Mouse (Mus musculus): ENCODE data around the gene Ano2. TPM values are rescaled to one million over a fixed set of nuclear protein-coding genes. Genes with fewer than 3 reads are reported as not detected.
A peak's percentile ranks its signal among the peaks of the same experiment; 100 is the strongest.

The Ano2 gene
- polyA plus RNA-seq, 1 experiment from 2014 or later, result 0.30 TPM

DNA sequence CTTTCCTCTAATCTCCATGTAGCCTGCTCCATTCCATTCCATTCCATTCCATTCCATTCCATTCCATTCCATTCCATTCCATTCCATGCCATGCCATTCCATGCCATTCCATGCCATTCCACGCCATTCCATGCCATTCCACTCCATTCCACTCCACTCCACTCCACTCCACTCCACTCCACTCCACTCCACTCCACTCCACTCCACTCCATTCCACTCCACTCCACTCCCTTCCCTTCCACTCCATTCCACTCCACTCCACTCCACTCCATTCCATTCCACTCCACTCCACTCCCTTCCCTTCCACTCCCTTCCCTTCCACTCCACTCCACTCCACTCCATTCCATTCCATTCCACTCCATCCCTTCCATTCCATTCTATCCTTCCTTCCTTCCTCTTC lies 186.7 kb downstream of the Ano2 start:
- Histone ChIP-seq H3K27ac (ENCODE audit: low read length) (no peak overlapping the region), H3K4me3 (ENCODE audit: low read length) (no peak overlapping the region), H3K4me1 (ENCODE audit: insufficient read depth, low read length) (no peaks in the 10 kb centered on the region), H3K9ac (replicated peaks; ENCODE audit: low read length) (no peak overlapping the region), H3K9me3 (ENCODE audit: low read length) (no peaks in the 10 kb centered on the region), H3K4me2 (replicated peaks; ENCODE audit: low read depth, low read length) (no peak overlapping the region), H3K27me3 (ENCODE audit: insufficient read depth, low read length) (no peaks in the 10 kb centered on the region), H3K36me3 (ENCODE audit: insufficient read depth, low read length) (no peaks in the 10 kb centered on the region)
- WGBS, result 83% methylated on average over 1 of the region's 1 CpGs
- ATAC-seq (ENCODE audit: low FRiP score, low TSS enrichment), result no peak

DNA sequence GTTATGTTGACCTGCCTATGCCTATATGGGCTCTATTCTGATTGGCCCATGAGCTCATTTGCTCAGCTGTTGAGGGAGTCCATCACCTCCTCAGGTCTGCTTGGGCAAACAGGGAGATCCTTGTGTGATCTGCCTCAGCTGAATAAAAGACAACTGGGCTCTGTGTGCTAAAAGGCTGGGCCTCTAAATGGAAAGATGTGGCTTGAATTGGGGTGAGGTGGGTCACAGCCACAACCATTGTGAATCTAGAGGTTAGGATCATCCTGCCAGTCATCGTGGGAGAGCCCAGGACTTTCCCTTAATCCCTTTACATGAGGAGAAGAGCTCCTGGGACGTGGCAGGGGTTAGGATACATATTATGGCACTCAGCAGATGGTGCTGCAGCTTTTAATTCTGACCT lies 188.5 kb downstream of the Ano2 start:
- no peaks in the 10 kb centered on the region for H3K9me3 ChIP-seq (ENCODE audit: low read length)
- H3K9ac ChIP-seq (replicated peaks; ENCODE audit: low read length), result no peak overlapping the region
- no peaks in the 10 kb centered on the region for H3K36me3 ChIP-seq (ENCODE audit: insufficient read depth, low read length)
- H3K4me1 ChIP-seq (ENCODE audit: insufficient read depth, low read length), result no peaks in the 10 kb centered on the region
- H3K4me3 ChIP-seq (ENCODE audit: low read length), result no peak overlapping the region
- no peaks in the 10 kb centered on the region for H3K27me3 ChIP-seq (ENCODE audit: insufficient read depth, low read length)
- no peak for ATAC-seq (ENCODE audit: low FRiP score, low TSS enrichment)
- WGBS, result 82% methylated on average over 2 of the region's 2 CpGs
- no peak overlapping the region for H3K27ac ChIP-seq (ENCODE audit: low read length)
- H3K4me2 ChIP-seq (replicated peaks; ENCODE audit: low read depth, low read length), result no peak overlapping the region

DNA sequence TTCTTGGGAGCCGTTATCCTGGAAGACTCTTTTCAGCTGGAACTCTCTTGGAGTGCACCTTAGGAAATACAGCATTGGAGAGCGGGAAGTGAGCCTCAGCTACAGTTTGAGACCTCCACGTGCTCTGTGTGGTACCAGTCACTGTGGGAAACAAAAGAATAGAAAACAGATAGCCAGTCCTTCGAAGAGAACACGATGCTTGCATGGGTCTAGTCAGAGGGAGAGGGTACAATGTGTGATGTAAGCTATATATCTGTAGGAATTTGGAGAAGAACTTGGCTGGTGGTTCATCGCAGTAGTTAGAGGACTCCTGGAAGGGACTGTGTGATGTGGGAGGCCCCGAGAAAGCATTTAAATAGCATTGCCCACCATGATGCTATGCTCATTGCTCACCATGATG lies 189.1 kb downstream of the Ano2 start:
- Histone ChIP-seq H3K4me3 (ENCODE audit: low read length) (no peak overlapping the region), H3K9me3 (ENCODE audit: low read length) (no peaks in the 10 kb centered on the region), H3K9ac (replicated peaks; ENCODE audit: low read length) (no peak overlapping the region), H3K4me2 (replicated peaks; ENCODE audit: low read depth, low read length) (no peak overlapping the region), H3K27ac (ENCODE audit: low read length) (no peak overlapping the region), H3K4me1 (ENCODE audit: insufficient read depth, low read length) (no peaks in the 10 kb centered on the region), H3K27me3 (ENCODE audit: insufficient read depth, low read length) (no peaks in the 10 kb centered on the region), H3K36me3 (ENCODE audit: insufficient read depth, low read length) (no peaks in the 10 kb centered on the region)
- WGBS, result 87% methylated on average over 7 of the region's 7 CpGs
- no peak for ATAC-seq (ENCODE audit: low FRiP score, low TSS enrichment)

DNA sequence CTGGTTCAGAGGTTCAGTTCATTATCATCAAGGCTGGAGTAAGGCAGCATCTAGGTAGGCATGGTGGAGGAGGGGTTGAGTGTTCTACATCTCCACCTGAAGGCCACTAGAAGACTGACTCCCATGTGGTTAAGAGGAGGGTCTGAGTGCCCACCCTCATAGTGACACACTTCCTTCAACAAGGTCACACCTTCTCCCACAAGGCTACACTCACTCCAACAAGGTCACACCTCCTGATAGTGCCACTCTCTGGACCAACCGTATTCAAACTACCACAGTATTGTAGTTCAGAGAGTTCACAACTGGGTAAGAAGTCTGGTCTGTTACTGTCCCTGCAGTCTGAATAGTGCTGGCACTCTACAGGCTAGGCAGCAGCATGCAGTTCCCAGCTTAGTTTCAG lies 198.4 kb downstream of the Ano2 start:
- Histone ChIP-seq H3K4me2 (replicated peaks; ENCODE audit: low read depth, low read length) (no peak overlapping the region), H3K27ac (ENCODE audit: low read length) (no peak overlapping the region), H3K9me3 (ENCODE audit: low read length) (no peaks in the 10 kb centered on the region; the same call in 1 of the 2 replicates), H3K27me3 (ENCODE audit: insufficient read depth, low read length) (no peaks in the 10 kb centered on the region), H3K4me3 (ENCODE audit: low read length) (no peak overlapping the region), H3K36me3 (ENCODE audit: insufficient read depth, low read length) (no peaks in the 10 kb centered on the region), H3K9ac (replicated peaks; ENCODE audit: low read length) (no peak overlapping the region), H3K4me1 (ENCODE audit: insufficient read depth, low read length) (no peaks in the 10 kb centered on the region)
- no peak for ATAC-seq (ENCODE audit: low FRiP score, low TSS enrichment)
- WGBS, result 95% methylated on average over 1 of the region's 1 CpGs

DNA sequence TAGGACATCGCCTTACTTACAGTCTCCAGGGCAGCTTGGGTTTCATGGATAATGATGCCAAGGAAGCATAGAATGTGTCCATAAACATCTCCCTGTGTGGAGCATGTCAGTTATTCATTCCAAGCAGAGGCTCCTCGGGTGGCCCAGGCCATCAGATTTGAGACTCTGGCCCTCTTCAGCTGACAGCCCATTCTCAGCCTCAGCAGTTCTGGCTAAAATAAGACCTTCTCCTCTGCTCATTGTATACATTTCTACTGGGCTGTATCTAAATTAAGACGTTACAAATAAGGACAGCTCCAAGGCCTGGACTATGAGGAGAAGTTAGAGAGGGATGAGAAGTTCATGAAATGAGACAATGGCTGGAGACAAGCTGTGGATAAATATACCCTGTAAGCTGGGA lies 204.1 kb downstream of the Ano2 start:
- Histone ChIP-seq H3K27ac (ENCODE audit: low read length) (no peak overlapping the region), H3K9ac (replicated peaks; ENCODE audit: low read length) (no peak overlapping the region), H3K36me3 (ENCODE audit: insufficient read depth, low read length) (no peaks in the 10 kb centered on the region), H3K4me1 (ENCODE audit: insufficient read depth, low read length) (no peaks in the 10 kb centered on the region), H3K4me2 (replicated peaks; ENCODE audit: low read depth, low read length) (no peak overlapping the region), H3K4me3 (ENCODE audit: low read length) (no peak overlapping the region), H3K9me3 (ENCODE audit: low read length) (no peaks in the 10 kb centered on the region), H3K27me3 (ENCODE audit: insufficient read depth, low read length) (no peaks in the 10 kb centered on the region)
- 74% methylated on average over 3 of the region's 3 CpGs for WGBS
- ATAC-seq (ENCODE audit: low FRiP score, low TSS enrichment), result no peak

DNA sequence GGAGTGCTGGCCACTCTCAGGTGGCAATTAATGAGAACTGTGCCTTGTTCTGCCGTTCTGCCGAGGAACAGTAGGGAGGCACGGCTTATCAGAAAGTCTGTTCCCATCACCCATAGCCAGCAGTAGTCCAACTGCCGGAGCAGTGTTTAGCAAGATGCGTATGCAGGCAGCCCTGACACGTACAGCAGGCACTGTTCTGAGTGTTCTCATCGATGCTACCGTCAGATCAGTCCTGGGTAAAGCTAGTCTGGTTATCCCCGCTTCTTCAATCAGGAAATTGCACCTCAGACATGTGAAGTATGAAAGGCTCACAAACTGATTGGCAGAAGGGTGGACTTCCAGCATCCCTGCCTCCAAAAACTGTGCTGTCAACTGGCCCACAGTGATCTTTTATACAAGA lies 224.2 kb downstream of the Ano2 start:
- Histone ChIP-seq H3K4me2 (replicated peaks; ENCODE audit: low read depth, low read length) (no peak overlapping the region), H3K4me3 (ENCODE audit: low read length) (no peak overlapping the region), H3K27ac (ENCODE audit: low read length) (no peak overlapping the region), H3K36me3 (ENCODE audit: insufficient read depth, low read length) (no peaks in the 10 kb centered on the region), H3K9ac (replicated peaks; ENCODE audit: low read length) (no peak overlapping the region), H3K27me3 (ENCODE audit: insufficient read depth, low read length) (no peaks in the 10 kb centered on the region), H3K4me1 (ENCODE audit: insufficient read depth, low read length) (no peaks in the 10 kb centered on the region), H3K9me3 (ENCODE audit: low read length) (no peaks in the 10 kb centered on the region)
- 76% methylated on average over 9 of the region's 9 CpGs for WGBS
- ATAC-seq (ENCODE audit: low FRiP score, low TSS enrichment), result no peak

DNA sequence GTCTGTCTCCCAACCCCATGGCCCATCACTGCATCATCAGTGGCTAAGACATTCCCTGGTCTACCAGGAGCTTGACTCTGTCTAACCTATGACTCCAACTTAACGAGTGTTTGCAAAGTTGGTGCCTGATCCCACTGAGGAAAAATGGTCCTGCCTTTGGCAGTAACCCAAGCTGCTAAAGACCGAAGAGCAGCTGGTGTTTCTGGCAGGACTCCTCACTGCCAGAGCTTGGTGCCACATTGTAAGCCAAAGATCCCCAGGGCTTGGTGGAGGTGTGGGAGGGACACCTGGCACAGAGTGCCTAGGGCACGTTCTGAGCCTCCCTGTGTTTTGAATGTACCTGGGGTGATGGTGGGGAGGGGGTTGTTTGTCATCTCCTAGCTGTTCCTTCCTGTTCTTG lies 232.5 kb downstream of the Ano2 start:
- Histone ChIP-seq H3K4me3 (ENCODE audit: low read length) (no peak overlapping the region), H3K9ac (replicated peaks; ENCODE audit: low read length) (no peak overlapping the region), H3K27ac (ENCODE audit: low read length) (no peak overlapping the region), H3K4me1 (ENCODE audit: insufficient read depth, low read length) (no peaks in the 10 kb centered on the region), H3K9me3 (ENCODE audit: low read length) (no peaks in the 10 kb centered on the region), H3K4me2 (replicated peaks; ENCODE audit: low read depth, low read length) (no peak overlapping the region), H3K27me3 (ENCODE audit: insufficient read depth, low read length) (no peaks in the 10 kb centered on the region), H3K36me3 (ENCODE audit: insufficient read depth, low read length) (no peaks in the 10 kb centered on the region)
- WGBS, result 52% methylated on average over 3 of the region's 3 CpGs
- no peak for ATAC-seq (ENCODE audit: low FRiP score, low TSS enrichment)

DNA sequence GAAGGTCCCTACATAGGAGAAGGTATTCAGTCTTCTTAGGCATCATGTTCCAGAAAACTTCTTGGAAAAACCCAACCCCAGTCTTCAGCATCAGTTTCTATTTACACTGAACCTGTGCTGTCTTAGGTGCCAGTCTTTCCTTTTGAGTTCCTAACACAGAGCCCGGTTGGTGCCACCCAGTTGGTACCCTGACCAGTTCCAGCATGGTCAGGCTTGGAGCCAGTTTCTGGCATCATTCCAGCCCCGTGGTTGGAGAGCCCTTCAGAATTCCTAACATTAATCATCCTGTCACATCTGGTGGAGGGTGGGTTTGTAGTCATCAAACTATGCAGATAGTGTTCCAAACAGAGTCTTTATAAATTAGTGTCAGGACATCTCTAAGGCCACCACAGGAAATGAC lies 234.8 kb downstream of the Ano2 start:
- Histone ChIP-seq H3K4me1 (ENCODE audit: insufficient read depth, low read length) (no peaks in the 10 kb centered on the region), H3K9ac (replicated peaks; ENCODE audit: low read length) (no peak overlapping the region), H3K27me3 (ENCODE audit: insufficient read depth, low read length) (no peaks in the 10 kb centered on the region), H3K36me3 (ENCODE audit: insufficient read depth, low read length) (no peaks in the 10 kb centered on the region), H3K9me3 (ENCODE audit: low read length) (no peaks in the 10 kb centered on the region), H3K4me2 (replicated peaks; ENCODE audit: low read depth, low read length) (no peak overlapping the region), H3K27ac (ENCODE audit: low read length) (no peak overlapping the region), H3K4me3 (ENCODE audit: low read length) (no peak overlapping the region)
- WGBS, result 47% methylated on average over 2 of the region's 2 CpGs
- no peak for ATAC-seq (ENCODE audit: low FRiP score, low TSS enrichment)

DNA sequence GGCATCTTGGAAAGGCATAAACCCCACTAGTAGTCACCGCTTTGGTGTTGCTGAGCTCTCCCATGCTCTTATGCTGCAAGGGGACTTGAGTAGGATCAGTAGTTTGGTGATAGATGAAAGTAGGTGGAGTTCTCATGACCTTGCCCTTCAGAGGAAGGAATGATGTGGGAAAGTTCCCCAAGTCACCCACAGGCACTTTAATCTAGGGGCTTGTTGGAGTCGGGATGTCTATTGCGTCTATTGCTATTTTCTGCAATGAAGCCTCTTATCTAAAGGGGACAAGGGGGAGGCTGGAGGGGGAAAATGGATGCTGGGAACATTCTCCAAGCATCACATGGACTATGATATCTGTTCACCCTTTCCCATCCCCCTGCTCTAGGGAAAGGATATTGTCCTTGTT lies 235.6 kb downstream of the Ano2 start:
- Histone ChIP-seq H3K4me2 (replicated peaks; ENCODE audit: low read depth, low read length) (no peak overlapping the region), H3K9me3 (ENCODE audit: low read length) (no peaks in the 10 kb centered on the region), H3K36me3 (ENCODE audit: insufficient read depth, low read length) (no peaks in the 10 kb centered on the region), H3K9ac (replicated peaks; ENCODE audit: low read length) (no peak overlapping the region), H3K27ac (ENCODE audit: low read length) (no peak overlapping the region), H3K27me3 (ENCODE audit: insufficient read depth, low read length) (no peaks in the 10 kb centered on the region), H3K4me3 (ENCODE audit: low read length) (no peak overlapping the region), H3K4me1 (ENCODE audit: insufficient read depth, low read length) (no peaks in the 10 kb centered on the region)
- WGBS, result 97% methylated on average over 3 of the region's 3 CpGs
- no peak for ATAC-seq (ENCODE audit: low FRiP score, low TSS enrichment)

DNA sequence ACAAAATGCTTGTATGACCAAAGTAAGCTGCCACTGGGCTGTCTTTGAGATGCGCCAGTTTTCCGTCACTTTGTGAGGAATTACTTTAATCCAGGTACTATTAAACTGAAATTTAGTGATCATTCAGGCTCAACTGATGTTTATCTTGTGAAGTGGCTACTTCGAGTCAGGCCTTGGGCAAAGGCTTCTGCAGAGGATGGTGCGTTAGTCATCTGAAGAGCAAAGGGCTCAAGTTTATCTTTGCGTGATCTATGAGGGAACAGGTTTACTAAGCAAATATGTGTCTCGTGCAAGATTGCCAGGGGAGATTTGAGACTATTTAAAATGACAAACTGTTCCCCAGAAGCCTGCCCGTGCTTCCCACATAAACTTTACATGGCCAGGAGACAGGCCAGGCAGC lies 241.7 kb downstream of the Ano2 start:
- no peaks in the 10 kb centered on the region for H3K27me3 ChIP-seq (ENCODE audit: insufficient read depth, low read length)
- H3K4me2 ChIP-seq (replicated peaks; ENCODE audit: low read depth, low read length), result no peak overlapping the region
- no peak for ATAC-seq (ENCODE audit: low FRiP score, low TSS enrichment)
- H3K27ac ChIP-seq (ENCODE audit: low read length), result no peak overlapping the region
- no peaks in the 10 kb centered on the region for H3K4me1 ChIP-seq (ENCODE audit: insufficient read depth, low read length)
- H3K9me3 ChIP-seq (ENCODE audit: low read length), result no peaks in the 10 kb centered on the region
- H3K36me3 ChIP-seq (ENCODE audit: insufficient read depth, low read length), result no peaks in the 10 kb centered on the region
- H3K4me3 ChIP-seq (ENCODE audit: low read length), result no peak overlapping the region
- WGBS, result 52% methylated on average over 7 of the region's 7 CpGs
- H3K9ac ChIP-seq (replicated peaks; ENCODE audit: low read length), result no peak overlapping the region

DNA sequence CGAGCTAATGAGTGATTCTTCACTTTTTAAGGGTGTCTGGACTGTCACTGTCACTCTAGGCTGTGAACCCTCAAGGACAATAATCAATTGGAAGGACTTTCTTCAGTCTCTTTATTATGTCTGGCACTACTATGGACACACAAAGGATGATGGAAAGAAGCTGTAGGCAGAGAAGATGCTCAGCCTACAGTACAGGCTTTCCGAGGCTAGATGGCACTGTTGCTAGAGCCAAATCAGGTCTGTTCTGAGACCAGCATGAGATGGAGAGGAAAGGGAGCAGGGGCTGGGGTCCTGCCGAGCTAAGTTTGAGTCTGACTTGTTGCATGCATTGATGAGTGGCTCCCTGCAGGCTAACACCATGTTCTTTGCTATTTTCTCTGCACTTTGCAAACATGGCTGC lies 264.7 kb downstream of the Ano2 start:
- H3K4me1 ChIP-seq (ENCODE audit: insufficient read depth, low read length), result no peaks in the 10 kb centered on the region; the same call in 1 of the 2 replicates
- H3K9me3 ChIP-seq (ENCODE audit: low read length), result no peaks in the 10 kb centered on the region
- 16% methylated on average over 3 of the region's 3 CpGs for WGBS
- H3K36me3 ChIP-seq (ENCODE audit: insufficient read depth, low read length), result no peaks in the 10 kb centered on the region
- H3K27ac ChIP-seq (ENCODE audit: low read length), result no peak overlapping the region
- H3K4me3 ChIP-seq (ENCODE audit: low read length), result no peak overlapping the region
- H3K4me2 ChIP-seq (replicated peaks; ENCODE audit: low read depth, low read length), result no peak overlapping the region
- no peak overlapping the region for H3K9ac ChIP-seq (replicated peaks; ENCODE audit: low read length)
- ATAC-seq (ENCODE audit: low FRiP score, low TSS enrichment), result peak; percentile 65; the same call in 1 of the 2 replicates
- no peaks in the 10 kb centered on the region for H3K27me3 ChIP-seq (ENCODE audit: insufficient read depth, low read length)

Measured in kidney, embryonic 16.5 days (tissue).